Mouse (Mus musculus): Measurements from ENCODE around the gene Cyb5d1.

DNA sequence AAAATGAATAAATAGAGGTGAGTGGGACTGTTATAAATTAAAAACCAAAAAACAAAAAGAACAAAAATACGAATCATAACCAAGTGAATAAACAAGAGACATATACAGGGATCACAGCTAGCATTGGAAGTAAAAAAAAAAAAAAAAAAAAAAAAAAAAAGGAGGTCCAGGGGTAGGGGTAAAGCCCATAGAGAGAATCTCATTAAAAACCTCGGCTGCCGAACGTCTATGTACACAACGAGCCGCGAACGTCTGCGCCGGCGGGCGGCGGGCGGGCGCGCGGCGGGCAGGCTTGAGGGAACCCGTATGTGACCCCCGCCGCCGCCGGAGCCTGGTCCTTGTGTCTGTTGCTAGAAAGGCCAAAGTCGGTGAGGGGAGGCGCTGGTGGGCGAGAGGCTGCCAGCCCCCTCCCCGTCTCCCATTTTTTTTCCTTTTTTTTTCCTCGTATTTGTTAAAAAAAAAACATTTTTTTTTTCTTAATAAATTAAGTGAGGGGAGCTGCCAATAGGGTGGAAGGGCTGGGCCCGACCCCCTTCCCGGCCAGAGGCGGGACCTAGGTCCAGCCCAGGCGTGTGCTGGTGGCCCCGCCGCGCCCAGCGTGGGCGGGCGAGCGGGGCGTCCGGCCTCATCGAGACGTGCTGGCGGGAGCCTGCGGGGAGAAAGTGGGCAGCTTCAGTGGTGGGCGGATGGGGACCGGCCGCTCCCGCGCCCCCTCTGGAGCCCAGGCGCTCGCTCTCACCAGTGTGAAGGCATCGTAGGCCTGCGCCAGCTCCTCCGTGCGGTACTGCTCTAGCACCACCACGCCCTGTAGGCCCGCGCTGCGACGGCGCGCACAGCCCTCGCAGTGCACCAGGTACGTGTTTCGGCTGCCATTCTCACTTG is 4.0 kb upstream of the Cyb5d1 start:
- TF ChIP-seq CTCF (conservative IDR thresholded peaks at IDR 0.05; ENCODE audit: insufficient read depth, insufficient read length, low read depth, low read length) (no peak), POLR2A (IDR thresholded peaks at IDR 0.05; ENCODE audit: low read depth, low read length) (no peak)
